Mouse (Mus musculus) erythroblast, adult 5-6 weeks (primary cell): ENCODE measurements around the gene Higd1c. TPM values are rescaled to one million over a fixed set of nuclear protein-coding genes. Genes with fewer than 3 reads are reported as not detected.
A peak's percentile ranks its signal among the peaks of the same experiment; 100 is the strongest.
"Not testable (repeated sequence)": the region's sequence is repeated elsewhere in the genome, so short reads cannot be mapped to it uniquely, and the experiment has no call there.

ENCODE experiments used
- ATAC-seq: replicated peaks from 2 replicates; pipeline ENCODE4 v1.8.0; 2016; ENCODE audit warnings: moderate number of reproducible peaks, mild to moderate bottlenecking, moderate TSS enrichment, inconsistent platforms; ENCODE audit not compliant: poor library complexity, low FRiP score, severe bottlenecking
- total RNA-seq, 2 experiments: library from RNA; stranded (forward) in 1 of 2; stranded (reverse) in 1 of 2; fragments of 150-400 nt in 1 of 2; fragments of 200-764, 138-1000 nt in 1 of 2; gene quantifications; 2 replicates each; pipeline versions ENCODE4 v1.2.3 to v1.2.4; 2015 to 2017; ENCODE audit warnings: low replicate concordance in 2 of 2

Gene Higd1c
- total RNA-seq, 2 experiments from 2014 or later, result not detected

- ATAC-seq, result no peak
Measured at GRCm38 (mm10) chr15:100402798-100403197, 38.5 kb downstream of the Higd1c start.

GRCm38 (mm10) chr15:100403318-100404000, 39.1 kb downstream of the Higd1c start:
- no peak for ATAC-seq

- ATAC-seq, result no peak
Measured at GRCm38 (mm10) chr15:100406088-100406487, 41.7 kb downstream of the Higd1c start.

- ATAC-seq, result peak; percentile 95
Measured at GRCm38 (mm10) chr15:100410918-100411672, 46.8 kb downstream of the Higd1c start.

GRCm38 (mm10) chr15:100411731-100412130, 47.4 kb downstream of the Higd1c start:
- ATAC-seq, result no peak

- no peak for ATAC-seq
Measured at GRCm38 (mm10) chr15:100413306-100413705, 49.0 kb downstream of the Higd1c start.

GRCm38 (mm10) chr15:100414011-100414410, 49.7 kb downstream of the Higd1c start:
- ATAC-seq, result no peak

- no peak for ATAC-seq
Measured at GRCm38 (mm10) chr15:100414942-100415341, 50.6 kb downstream of the Higd1c start.

- ATAC-seq, result no peak
Measured at GRCm38 (mm10) chr15:100415684-100416083, 51.3 kb downstream of the Higd1c start.

GRCm38 (mm10) chr15:100417854-100418450, 53.6 kb downstream of the Higd1c start:
- ATAC-seq, result no peak

GRCm38 (mm10) chr15:100419311-100419710, 55.0 kb downstream of the Higd1c start:
- ATAC-seq, result no peak

- ATAC-seq, result peak; percentile 45
Measured at GRCm38 (mm10) chr15:100419901-100420745, 55.8 kb downstream of the Higd1c start.

- ATAC-seq, result peak; percentile 7; the same call in 1 of the 2 replicates
Measured at GRCm38 (mm10) chr15:100421059-100421757, 56.9 kb downstream of the Higd1c start.

- not testable (repeated sequence) for ATAC-seq
Measured at GRCm38 (mm10) chr15:100421758-100422197, 57.4 kb downstream of the Higd1c start, which contains the start of gene Gm5475. Gene Gm5475, plus strand, starts transcription at chr15:100422147.

GRCm38 (mm10) chr15:100422476-100422875, 58.1 kb downstream of the Higd1c start:
- ATAC-seq, result no peak

GRCm38 (mm10) chr15:100422899-100423860, 58.8 kb downstream of the Higd1c start:
- peak; percentile 83 for ATAC-seq

- ATAC-seq, result no peak
Measured at GRCm38 (mm10) chr15:100423916-100424315, 59.6 kb downstream of the Higd1c start.
